Mouse (Mus musculus): ENCODE results near the gene Parp8.

GRCm38 (mm10) chr13:116987284-116987683 is 38.1 kb downstream of the Parp8 start:
- TF ChIP-seq TAL1 (conservative IDR thresholded peaks at IDR 0.05; ENCODE audit: low read depth, low read length) (no peak), GATA1 (IDR thresholded peaks at IDR 0.05; ENCODE audit: borderline replicate concordance, low read length) (no peak), CTCF (IDR thresholded peaks at IDR 0.05; ENCODE audit: low read depth, low read length) (no peak)
